Mouse (Mus musculus) hindlimb bud, embryonic 11.5 days (tissue): Measurements from ENCODE around the gene Zc3h4.

Source experiments
- DNase-seq: peaks from one replicate; pipeline ENCODE4 v3.0.0-alpha.2; 2012; ENCODE audit warnings: low read depth, low spot score; ENCODE audit errors: extremely low spot score

Gene Zc3h4

GRCm38 (mm10) chr7:16399820-16400688, 656 bp upstream of the Zc3h4 start:
- DNase-seq: peak; percentile 97

- DNase-seq: no peak
Measured at GRCm38 (mm10) chr7:16401991-16402431, 1.3 kb downstream of the Zc3h4 start.

- DNase-seq: no peak
Measured at GRCm38 (mm10) chr7:16402449-16402848, 1.7 kb downstream of the Zc3h4 start.

GRCm38 (mm10) chr7:16402968-16403948, 2.5 kb downstream of the Zc3h4 start:
- DNase-seq: no peak

- DNase-seq: no peak
Measured at GRCm38 (mm10) chr7:16404315-16405072, 3.8 kb downstream of the Zc3h4 start.

GRCm38 (mm10) chr7:16405073-16405455, 4.4 kb downstream of the Zc3h4 start:
- no peak for DNase-seq

GRCm38 (mm10) chr7:16405516-16406351, 5.0 kb downstream of the Zc3h4 start:
- DNase-seq: no peak

GRCm38 (mm10) chr7:16406978-16407377, 6.3 kb downstream of the Zc3h4 start:
- no peak for DNase-seq

- DNase-seq: no peak
Measured at GRCm38 (mm10) chr7:16411100-16411499, 10.4 kb downstream of the Zc3h4 start.

- DNase-seq: no peak
Measured at GRCm38 (mm10) chr7:16412220-16412896, 11.6 kb downstream of the Zc3h4 start.

GRCm38 (mm10) chr7:16412930-16413329, 12.2 kb downstream of the Zc3h4 start:
- DNase-seq: no peak

GRCm38 (mm10) chr7:16415426-16415825, 14.7 kb downstream of the Zc3h4 start:
- DNase-seq: no peak

GRCm38 (mm10) chr7:16417141-16417771, 16.5 kb downstream of the Zc3h4 start:
- no peak for DNase-seq

GRCm38 (mm10) chr7:16418713-16419112, 18.0 kb downstream of the Zc3h4 start:
- no peak for DNase-seq

- no peak for DNase-seq
Measured at GRCm38 (mm10) chr7:16420493-16421118, 19.9 kb downstream of the Zc3h4 start.

- DNase-seq: no peak
Measured at GRCm38 (mm10) chr7:16422222-16422856, 21.6 kb downstream of the Zc3h4 start.

GRCm38 (mm10) chr7:16423731-16424130, 23.0 kb downstream of the Zc3h4 start:
- no peak for DNase-seq

- DNase-seq: no peak
Measured at GRCm38 (mm10) chr7:16425721-16426120, 25.0 kb downstream of the Zc3h4 start.
